Mouse (Mus musculus): ENCODE data around the gene Begain. TPM values are rescaled to one million over a fixed set of nuclear protein-coding genes. Genes with fewer than 3 reads are reported as not detected.
A peak's percentile ranks its signal among the peaks of the same experiment; 100 is the strongest.

Begain gene
- under 1 TPM; 0.15 to 0.20 TPM for total RNA-seq (2021)
- long read RNA-seq, experiment 1: 0 reads
- long read RNA-seq, experiment 2: 0 reads

DNA sequence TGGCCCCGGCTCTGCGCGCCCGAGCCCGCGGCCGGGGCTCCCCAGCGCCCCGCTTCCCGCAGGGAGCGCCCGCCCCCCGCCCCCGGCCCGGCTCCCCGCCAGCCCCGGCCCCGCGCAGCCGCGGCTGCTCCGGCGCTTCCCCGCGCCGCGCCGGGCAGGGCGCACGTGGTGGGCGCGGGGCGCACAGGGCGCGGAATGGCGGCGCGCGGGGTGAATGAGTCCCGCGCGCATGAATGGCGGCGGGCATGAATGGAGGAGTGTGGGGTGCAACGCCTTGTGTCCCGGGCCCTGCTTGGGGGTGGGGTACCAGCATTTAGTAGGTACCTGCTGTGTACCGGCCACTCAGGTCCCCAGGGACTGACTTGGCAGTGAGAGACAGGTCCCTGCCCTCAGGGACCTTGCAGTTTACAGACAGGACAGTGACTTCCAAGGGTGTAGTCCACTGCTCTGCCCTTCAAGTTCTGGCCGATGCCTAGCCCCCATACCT lies at the start of gene Begain:
Begain (minus strand) TSS at position 51 of the 487 bp plus-strand sequence.
- intact Hi-C loops (cut with DNase I): no loop called here

DNA sequence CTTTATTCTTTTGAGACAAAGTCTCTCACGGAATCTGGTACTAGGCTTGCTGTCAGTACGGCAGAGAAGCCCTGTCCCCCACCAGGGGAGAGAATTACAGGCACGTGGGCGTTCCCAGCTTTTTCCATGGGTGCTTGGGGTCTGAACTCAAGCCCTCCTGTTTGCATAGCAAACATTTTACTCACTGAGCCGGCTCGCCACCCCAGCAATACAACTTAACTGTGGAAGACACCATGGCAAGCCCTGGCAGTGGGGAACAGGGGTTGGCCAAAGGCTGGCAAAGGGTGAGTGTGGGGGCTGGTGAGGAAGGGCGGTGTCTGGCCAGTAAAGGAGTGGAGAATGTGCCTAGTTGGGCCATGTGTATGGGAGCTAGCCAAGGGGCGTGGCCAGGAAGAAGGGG lies 47.7 kb upstream of the Begain start:
- intact Hi-C loops (cut with DNase I): no loop called here
- no peak for DNase-seq

More for the DNA sequence above, at the start of gene Begain:
- no peak for DNase-seq

DNA sequence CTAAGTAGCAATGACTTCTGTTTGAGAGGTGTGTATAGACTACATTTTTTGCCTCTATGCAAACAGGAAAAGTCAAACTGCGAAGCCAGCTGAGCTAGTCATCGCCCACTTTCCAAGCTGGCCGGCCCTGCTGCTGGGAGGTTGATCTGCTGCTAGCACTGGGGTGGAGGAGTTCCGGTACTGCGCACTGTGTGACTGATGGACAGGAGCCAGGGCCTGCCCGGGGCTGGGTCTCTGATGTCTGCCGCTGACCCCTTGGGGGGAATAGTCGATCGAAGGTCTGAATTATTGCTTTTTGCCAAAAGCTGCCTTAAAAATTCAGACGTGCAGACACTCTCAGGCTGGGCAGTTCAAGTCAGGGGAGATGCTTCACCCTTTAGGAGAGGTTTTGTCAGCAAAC lies 47.1 kb upstream of the Begain start:
- DNase-seq: no peak
- intact Hi-C loops (cut with DNase I): no loop called here

DNA sequence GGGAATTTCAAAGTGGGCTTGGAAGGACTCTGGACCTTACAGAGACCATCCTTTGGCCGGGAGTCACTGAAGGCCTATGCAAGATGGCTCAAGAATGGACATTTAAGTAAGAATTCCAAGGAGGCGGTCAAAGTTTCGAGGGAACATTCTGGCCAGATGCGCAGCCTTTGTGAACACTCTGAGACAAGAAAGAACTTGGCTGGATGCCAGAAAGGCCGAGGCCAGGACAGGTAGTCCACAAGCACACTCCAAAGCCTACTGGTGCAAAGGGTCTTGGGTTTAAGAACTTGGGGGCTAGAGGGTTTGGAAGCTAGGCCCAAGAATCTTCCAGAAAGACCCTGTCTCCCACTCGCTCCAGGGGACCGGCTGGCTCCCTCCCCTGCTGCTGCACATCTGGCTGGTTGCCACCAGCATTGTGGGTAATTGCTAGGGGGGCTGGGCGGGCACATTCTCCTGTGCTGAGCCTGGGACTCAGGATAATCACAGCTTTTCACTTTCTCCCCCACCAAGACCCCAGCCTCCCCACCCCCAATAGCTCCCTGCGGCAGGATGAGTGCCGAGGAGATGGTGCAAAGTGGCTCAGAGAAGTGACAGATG lies 45.1 kb upstream of the Begain start:
- DNase-seq: no peak
- intact Hi-C loops (cut with DNase I): no loop called here

DNA sequence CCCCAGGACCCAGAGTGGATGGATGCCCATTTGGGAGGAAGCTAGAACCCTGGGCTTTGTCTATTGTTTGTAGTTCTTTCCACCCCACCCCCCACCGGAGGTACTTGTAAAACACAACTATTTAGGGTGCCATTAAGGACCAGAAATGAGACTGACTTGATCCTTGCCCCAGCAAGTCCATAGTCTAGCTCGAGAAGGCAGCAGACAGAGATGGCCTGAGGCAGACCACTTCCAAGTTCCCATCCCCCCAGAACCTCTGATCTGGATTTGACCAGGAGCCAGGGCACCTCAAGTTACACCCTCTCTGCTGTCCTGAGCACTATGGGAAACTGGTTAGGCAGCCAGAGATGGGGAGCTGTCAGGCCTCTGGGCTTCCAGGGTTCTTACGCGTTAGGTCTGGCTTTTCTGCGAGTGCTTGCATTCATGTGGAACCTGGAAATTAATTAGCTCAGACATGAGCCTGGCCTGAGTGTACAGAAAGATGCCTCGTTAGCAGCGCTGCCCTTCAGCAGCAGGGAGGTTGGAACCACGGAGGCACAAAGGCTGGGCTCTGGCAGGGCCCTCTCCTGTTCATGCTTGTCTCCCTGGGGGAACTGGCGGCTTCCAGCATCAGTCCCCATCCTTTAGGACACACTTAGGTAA lies 44.5 kb upstream of the Begain start:
- no peak for DNase-seq
- intact Hi-C loops (cut with DNase I): no loop called here

DNA sequence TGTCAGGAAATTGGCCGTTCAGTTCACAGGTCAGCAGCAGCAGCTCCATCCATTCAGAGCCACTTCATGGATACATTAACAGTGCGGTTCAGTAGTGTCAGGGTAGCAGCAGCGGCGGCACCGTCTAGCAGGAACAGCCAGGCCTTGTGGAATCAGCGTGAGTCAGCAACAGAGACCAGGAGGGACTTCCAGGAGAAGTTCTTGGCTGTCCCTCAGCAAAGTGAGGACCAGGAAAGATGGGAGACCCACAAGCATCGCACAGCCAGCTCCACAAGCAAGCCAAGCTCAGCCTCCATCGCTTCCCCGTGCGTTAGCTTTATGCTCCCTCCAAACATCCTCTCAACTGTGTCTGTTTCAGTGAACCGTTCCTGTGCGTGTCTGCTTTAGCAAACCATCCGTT lies 40.9 kb upstream of the Begain start:
- DNase-seq: no peak
- intact Hi-C loops (cut with DNase I): no loop called here

DNA sequence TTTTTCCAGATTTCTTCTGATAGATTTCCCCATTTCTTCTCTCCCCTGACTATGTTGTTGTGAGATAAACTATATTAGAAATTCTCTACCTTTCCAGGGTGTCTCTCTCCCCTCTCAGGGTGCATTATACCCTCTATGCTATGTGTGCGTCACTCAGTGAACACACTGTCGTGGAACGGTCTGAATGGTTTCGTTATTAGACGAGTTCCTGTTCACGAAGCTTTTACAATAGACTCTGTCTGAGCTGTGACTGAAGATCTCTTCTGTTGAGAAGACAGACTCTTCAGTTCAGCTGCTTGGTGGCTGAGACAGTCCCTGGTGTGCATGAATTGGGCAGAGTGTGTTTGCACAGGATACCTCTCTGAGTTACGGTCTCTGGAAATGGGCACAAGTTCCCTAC lies 32.4 kb upstream of the Begain start:
- intact Hi-C loops (cut with DNase I): no loop called here

DNA sequence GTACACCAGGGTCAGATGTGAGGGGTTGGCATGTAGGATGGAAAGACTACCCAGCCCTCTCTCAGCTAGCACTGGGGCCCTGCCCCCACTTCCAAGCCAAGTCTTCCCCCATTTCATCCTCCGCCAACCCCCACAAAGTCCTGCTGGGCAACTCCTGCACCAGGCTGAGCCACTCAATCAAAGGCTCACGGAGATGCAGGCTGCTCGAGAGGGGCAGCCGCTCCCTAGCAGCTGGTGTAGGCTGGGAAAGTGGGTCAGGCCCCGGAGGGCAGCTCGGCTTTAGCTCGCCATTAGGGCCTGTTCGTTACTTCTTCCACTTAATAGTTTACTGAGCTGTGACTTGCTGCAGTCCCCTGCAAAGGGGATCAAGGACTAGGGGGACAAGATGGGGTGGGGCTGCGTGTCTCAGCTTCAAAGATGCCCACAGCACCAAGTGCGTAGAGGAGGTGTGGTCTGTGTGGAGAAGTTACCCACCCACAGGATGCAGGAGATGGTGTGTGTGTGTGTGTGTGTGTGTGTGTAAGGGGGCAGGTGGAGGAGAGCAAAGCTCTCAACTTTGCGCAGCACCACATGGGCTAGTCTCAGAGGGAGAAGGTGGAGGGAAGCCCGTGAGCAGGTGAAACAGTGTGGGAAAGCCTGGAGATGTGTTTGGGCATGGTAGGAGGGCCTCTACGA lies 22.6 kb upstream of the Begain start:
- no peak for DNase-seq
- intact Hi-C loops (cut with DNase I): no loop called here

More for the DNA sequence above, 32.4 kb upstream of the Begain start:
- DNase-seq: no peak

DNA sequence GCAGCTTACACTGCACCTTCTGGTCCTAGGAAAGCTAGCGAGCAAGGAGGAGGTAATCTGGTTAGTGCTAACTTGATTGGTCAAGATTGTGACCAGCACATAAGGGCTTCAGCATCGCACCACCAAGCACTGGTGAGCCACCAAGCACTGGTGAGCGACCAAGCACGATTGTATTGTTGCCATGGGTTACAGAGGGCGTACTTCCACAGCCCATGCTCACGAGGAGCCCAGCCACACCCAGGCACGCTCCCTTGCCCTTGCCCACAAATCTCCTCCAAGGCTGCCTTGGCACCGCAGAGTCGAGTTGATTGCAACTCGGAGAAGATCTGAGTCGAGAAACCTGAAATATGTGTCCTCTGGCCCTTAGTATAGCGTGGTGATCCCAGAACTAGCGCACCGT lies 22.0 kb upstream of the Begain start:
- no peak for DNase-seq
- intact Hi-C loops (cut with DNase I): no loop called here

DNA sequence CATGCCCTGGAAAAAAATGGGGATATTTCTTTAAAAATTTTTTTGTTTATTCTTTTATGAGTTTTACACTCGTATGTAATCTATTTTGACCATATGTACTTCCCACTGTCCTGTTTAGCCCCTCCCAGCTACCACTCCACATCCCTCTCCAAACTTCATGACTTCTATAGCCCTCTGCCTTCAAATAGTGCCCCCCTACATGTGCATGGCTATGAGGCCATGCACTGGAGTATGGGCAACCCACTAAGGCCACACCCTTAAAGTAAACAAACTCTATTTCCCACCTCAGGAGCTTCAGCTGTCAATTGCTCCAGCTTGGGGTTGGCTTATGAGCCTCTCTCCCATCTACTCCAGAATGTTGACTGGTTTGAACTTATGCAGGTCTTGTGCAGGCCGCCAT lies 18.1 kb upstream of the Begain start:
- intact Hi-C loops (cut with DNase I): no loop called here
- no peak for DNase-seq

DNA sequence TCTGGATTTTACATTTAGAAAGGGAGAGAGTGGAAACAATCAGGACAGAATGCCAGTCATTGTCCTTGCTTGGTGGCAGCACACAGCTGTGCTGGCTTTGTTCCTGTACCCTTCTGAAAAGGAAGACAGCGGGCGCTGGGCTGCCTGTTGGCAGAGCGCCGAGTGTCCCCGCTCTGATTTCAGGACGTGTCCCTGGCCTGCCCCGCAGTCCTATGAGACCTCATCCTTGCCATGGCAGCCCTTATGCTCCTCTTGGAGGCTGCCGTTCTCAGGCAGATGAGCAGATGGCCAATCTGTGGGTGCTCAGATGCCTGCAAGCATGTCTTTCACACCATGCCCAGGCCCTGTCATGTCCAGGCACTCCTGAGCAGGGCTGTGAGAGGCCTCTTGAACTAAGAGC lies 17.7 kb upstream of the Begain start:
- DNase-seq: no peak
- intact Hi-C loops (cut with DNase I): no loop called here

DNA sequence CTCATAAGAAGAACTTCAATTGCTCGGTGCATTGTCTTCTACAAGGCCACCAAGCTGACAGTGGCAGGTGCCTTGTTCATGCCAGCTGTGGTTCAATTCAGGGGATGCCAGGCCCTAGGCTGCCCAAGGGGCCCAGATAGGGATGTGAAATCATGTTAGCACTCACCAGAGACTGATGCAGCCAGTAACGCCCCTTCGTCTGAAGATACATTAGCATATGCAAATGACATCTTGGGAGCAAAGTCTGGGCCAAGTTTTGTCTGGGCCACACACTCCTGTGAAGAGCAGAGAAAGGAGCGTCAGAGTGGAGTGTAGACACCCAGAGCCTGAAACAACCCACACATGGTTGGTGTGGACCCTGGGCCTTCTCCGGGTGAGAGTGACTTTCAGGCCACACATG lies 17.0 kb upstream of the Begain start:
- intact Hi-C loops (cut with DNase I): no loop called here
- DNase-seq: no peak

DNA sequence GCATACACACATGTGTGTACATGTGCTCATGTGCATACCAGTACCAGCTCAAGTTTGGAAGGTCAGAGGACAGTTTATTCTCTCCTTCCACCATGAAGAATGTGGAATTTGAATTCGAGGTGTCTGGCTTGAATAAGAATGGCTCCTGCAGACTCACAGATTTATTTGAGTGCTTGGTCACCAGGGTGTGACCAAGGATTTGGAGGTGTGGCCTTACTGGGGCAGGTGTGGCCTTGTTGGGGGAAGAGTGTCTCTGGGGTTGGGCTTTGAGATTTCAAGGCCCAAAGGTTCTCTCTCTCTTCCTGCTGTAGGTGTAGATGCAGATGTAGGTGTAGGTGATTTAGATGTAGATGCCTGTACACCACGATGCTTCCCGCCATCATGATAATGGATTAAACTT lies 15.5 kb upstream of the Begain start:
- intact Hi-C loops (cut with DNase I): no loop called here
- DNase-seq: no peak

DNA sequence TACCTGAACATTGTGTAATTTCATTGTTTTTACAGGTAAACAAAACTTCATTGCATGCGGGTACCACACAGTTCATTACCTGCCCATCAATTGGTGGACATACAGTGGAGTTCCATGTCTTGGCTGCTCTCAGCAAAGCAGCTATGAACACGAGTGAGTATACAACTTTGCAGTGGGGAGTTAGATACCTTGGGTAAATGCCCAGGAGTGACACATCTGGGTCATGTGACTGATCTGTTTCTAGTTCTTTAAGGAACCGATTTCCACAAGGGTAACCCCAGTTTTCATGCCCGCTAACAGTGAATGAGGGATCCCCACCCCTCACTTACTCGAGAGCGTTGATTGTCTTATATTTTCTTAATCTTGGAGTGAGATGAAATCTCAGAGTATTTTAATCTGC lies 9.0 kb upstream of the Begain start:
- DNase-seq: no peak

DNA sequence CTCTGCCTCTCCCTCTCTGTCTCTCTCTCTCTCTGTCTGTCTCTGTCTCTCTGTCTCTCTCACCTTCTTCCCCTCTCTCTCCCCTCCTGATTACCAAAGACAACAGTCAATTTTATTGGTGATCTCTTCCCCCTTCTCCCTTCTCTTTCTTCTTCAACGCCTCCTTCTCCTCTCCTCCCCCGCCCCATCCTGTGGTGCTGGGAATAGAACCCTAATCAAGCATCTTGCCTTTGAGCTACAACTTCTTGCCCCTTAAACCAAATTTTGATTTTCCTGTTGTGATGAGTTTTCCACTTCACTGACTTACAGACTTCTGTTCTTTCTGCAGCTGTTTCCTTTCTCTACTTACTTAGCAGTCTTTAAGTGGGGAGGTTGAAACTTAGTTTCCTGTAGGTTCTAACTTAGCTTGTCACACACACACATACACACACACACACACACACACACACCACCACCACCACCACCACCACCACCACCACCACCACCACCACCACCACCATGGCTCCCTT lies 6.8 kb upstream of the Begain start:
- no peak for DNase-seq
- intact Hi-C loops (cut with DNase I): no loop called here

More for the DNA sequence above, 9.0 kb upstream of the Begain start:
- intact Hi-C loops (cut with DNase I): no loop called here

DNA sequence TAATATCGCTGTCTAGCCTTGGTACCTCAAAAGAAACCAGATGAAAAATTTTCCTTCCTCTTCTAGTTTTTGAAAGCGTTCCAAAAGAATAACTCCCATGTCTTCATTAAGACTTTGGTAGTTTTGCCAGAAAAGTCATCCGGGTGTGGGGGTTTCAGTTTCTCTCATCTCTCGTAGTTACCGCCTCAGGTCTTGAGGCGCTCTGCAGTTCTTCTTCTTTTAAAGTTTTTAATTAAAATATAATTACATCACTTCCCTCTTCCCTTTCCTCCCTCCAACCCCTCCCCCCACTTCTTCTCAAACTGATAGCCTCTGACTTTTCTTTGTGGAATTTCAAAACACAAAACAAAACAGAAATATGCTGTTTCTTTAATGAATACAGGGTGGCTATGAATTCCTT lies 6.1 kb upstream of the Begain start:
- intact Hi-C loops (cut with DNase I): no loop called here

DNA sequence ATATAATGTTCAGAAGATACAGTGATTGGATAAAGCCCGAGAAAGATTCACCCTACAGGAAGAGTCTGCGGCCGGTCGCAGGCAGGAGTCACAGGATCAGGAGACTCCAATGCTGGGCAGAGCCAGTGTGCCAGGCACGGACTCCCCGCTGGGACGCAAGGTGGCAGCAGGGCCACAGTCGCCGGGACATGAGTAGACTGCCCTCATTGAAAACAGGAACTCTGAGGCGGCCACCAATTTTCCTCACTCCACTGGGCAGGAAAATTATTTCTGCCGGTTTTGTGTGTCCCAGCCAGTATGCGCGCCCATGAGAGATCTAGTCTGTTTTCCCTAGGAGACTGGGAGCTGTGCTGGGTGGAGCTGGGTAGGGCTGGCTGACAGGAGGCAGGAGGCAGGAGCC lies 3.2 kb upstream of the Begain start:
- no peak for DNase-seq
- intact Hi-C loops (cut with DNase I): no loop called here

More for the DNA sequence above, 6.1 kb upstream of the Begain start:
- no peak for DNase-seq

DNA sequence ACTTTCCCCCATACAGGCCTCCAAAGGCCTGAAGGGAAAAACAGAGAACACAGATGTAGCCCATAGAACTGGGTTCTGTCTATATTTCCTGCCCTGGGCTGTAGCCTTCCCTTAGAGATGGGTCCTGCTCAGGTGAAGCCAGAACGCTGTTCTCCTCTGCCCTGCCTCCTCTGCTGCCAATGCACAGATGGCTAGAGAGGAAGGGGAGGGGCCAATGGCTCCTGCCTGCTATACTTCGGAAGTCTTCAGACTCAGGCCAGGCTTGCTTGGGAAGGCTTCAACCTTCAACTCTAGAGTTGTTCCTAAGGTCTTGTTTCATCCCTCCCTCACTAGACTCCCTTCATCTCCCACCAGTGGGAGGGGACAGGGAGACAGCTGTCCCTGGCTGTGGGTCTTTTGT lies 1.7 kb upstream of the Begain start:
- no peak for DNase-seq
- intact Hi-C loops (cut with DNase I): no loop called here

DNA sequence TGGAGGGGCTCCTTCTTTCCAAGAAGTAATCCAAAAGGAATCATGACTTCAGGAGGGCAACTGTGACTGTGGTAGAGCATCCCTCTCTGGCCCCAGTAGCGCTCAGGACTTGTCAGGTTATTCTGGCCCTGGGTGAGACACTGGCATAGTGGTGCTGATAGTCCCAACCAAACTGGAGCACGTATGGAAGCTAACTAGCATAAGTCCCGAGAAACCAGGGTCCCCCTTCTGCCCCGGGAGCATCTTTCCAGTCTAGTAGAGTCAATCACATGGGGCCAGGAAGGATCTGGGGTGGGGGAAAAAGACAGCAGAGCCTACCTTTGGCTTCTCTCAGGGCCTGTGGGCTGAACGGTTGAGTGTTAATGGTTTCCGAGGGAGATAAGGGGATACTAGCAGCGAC lies 721 bp upstream of the Begain start:
- DNase-seq: peak in 1 of 2 experiments; percentile 3
- intact Hi-C loops (cut with DNase I): no loop called here

DNA sequence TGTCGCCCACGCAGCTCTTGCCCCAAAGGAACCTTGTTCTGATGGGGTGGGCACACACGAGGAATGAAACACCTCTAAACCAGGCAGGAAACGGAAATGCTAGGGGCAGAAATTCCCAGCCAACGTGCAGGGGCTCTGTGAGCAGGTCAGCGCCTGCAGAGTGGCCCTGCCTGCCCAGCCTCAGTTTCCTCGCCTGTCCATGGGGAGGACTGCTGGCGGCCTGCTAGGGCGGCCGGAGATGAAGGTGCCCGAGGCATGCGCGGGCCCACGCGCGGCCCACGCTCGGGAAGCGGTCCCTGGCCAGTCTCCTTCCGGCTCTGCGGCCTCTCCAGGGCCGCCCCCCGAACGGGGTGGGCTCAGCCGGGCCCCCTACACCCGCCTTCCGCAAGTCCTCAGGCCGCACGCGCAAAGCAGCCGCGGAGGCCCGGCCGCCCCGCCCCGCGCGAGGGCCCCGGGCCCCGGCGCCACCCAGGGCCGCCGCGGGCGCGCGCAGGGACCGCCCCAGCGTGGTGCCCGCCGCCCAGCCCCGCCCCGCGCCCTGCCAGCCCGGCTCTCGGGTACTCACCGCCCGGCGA lies 369 bp downstream of the Begain start:
- intact Hi-C loops (cut with DNase I): no loop called here
- peak in 1 of 2 experiments; percentile 2 for DNase-seq

DNA sequence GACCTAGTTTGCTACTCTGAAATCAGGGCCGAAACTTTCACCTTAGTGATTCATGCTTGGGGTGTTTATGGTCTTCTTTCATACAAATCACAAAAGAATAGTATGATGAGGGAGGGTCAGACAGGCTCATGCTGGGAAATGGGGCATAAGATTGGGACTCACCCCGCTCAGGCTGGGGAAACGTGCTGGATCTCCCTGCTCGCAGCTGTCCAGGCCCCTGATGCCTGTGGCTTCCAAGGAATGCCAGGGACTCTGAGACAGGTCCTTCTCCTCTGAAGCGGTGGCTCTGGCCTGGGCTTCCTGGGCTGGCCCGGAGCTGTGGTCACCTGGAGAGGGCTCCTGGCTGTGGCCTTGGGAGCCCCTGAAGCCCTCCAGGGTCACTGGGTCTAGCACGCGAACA lies 9.4 kb downstream of the Begain start:
- DNase-seq: peak in 1 of 2 experiments; percentile 1
- intact Hi-C loops (cut with DNase I): loop anchor here (10.0 kb wide), 1 partner anchor 154 kb away; no protein-coding TSS in a partner anchor

Measured in gastrocnemius, postnatal 36 days (tissue).